Mouse (Mus musculus) small intestine, adult 2 months (tissue): Measurements from ENCODE around the gene Nlrp6. TPM values are rescaled to one million over a fixed set of nuclear protein-coding genes. Genes with fewer than 3 reads are reported as not detected.

Source experiments
- H3K27ac ChIP-seq: fragments of 200-500 bp; 2 replicates; pipeline ENCODE4 v1.5.1; 2012; ENCODE audit warnings: low read depth, low read length, control low read depth, inconsistent platforms; ENCODE audit not compliant: insufficient read depth
- H3K27me3 ChIP-seq: fragments of 200-500 bp; 2 replicates; pipeline ENCODE4 v1.6.1; 2012; ENCODE audit warnings: mild to moderate bottlenecking, moderate library complexity, low read length, inconsistent platforms; ENCODE audit not compliant: control insufficient read depth, insufficient read depth
- H3K36me3 ChIP-seq: fragments of 200-500 bp; 2 replicates; pipeline ENCODE4 v1.6.1; 2012; ENCODE audit warnings: mild to moderate bottlenecking, low read length, control low read depth, inconsistent platforms; ENCODE audit not compliant: control insufficient read depth, insufficient read depth
- H3K4me1 ChIP-seq: fragments of 200-500 bp; 2 replicates; pipeline ENCODE4 v1.6.1; 2012; ENCODE audit warnings: low read length, inconsistent platforms, mixed read lengths; ENCODE audit not compliant: control insufficient read depth, insufficient read depth, insufficient read length
- H3K4me3 ChIP-seq: fragments of 200-500 bp; 2 replicates; pipeline ENCODE4 v1.5.1; 2012; ENCODE audit warnings: low read depth, mild to moderate bottlenecking, control low read depth, inconsistent platforms, low read length, moderate library complexity
- CTCF ChIP-seq: fragments of 200-500 bp; IDR thresholded peaks from 2 replicates; pipeline ENCODE4 v1.5.1; 2012; ENCODE audit warnings: low read depth, mild to moderate bottlenecking, control low read depth, inconsistent platforms, low read length, moderate library complexity, mixed read lengths; ENCODE audit not compliant: insufficient replicate concordance, insufficient read length; ENCODE audit errors: extremely low read depth
- POLR2A ChIP-seq: fragments of 200-500 bp; IDR thresholded peaks from 2 replicates; pipeline ENCODE4 v1.6.1; 2012; ENCODE audit warnings: low read depth, mild to moderate bottlenecking, control low read depth, inconsistent platforms, low read length, moderate library complexity
- WGBS: fragments of 180-500 bp; shearing (Covaris S2); methylation state at CpG from one replicate; pipeline ENCODE4 v1.1.7; 2018; 5-methylcytosine and 5-hydroxymethylcytosine counted together
- polyA plus RNA-seq: library from polyadenylated mRNA; depleted of rRNA; stranded (reverse); fragments of >200 nt; gene quantifications from 2 replicates; pipeline ENCODE4 v1.2.3, GENCODE M21; 2012

The Nlrp6 gene
- polyA plus RNA-seq, 1 experiment: 110 TPM

- Histone ChIP-seq H3K27me3 (no peaks in the 10 kb centered on the region), H3K4me1 (peaks cover 11% of the 10 kb centered on the region), H3K4me3 (no peak overlapping the region), H3K36me3 (peaks cover 17% of the 10 kb centered on the region), H3K27ac (peak overlapping the region; percentile 24; the same call in 1 of the 2 replicates)
- 63% methylated on average over 7 of the region's 7 CpGs for WGBS
- TF ChIP-seq CTCF (no peak), POLR2A (no peak)
Measured at GRCm38 (mm10) chr7:140946980-140947379, 26.3 kb downstream of the Nlrp6 start.

- TF ChIP-seq CTCF (no peak), POLR2A (no peak)
- peaks cover 20% of the 10 kb centered on the region for H3K36me3 ChIP-seq
- H3K4me3 ChIP-seq: no peak overlapping the region
- no peaks in the 10 kb centered on the region for H3K27me3 ChIP-seq
- peaks cover 6% of the 10 kb centered on the region for H3K4me1 ChIP-seq
- H3K27ac ChIP-seq: no peak overlapping the region
- WGBS: 70% methylated on average over 8 of the region's 8 CpGs
Measured at GRCm38 (mm10) chr7:140948161-140948560, 27.5 kb downstream of the Nlrp6 start.

- Histone ChIP-seq H3K4me3 (no peak overlapping the region), H3K4me1 (peaks cover 10% of the 10 kb centered on the region), H3K27me3 (no peaks in the 10 kb centered on the region), H3K27ac (no peak overlapping the region), H3K36me3 (peaks cover 20% of the 10 kb centered on the region)
- no peak for TF ChIP-seq POLR2A
- TF ChIP-seq CTCF: no peak
- 82% methylated on average over 6 of the region's 6 CpGs for WGBS
Measured at GRCm38 (mm10) chr7:140949255-140949654, 28.6 kb downstream of the Nlrp6 start.

GRCm38 (mm10) chr7:140949824-140950530 is 29.3 kb downstream of the Nlrp6 start, which contains the start of gene Ifitm5:
Gene Ifitm5, minus strand, starts transcription at chr7:140950291.
- H3K27ac ChIP-seq: peak within 1 kb of the TSS; percentile 23; the same call in 1 of the 2 replicates
- H3K4me1 ChIP-seq: peaks cover 14% of the 10 kb centered on the region
- 76% methylated on average over 16 of the region's 16 CpGs for WGBS
- no peaks in the 10 kb centered on the region for H3K27me3 ChIP-seq
- H3K4me3 ChIP-seq: no peak within 1 kb of the TSS
- H3K36me3 ChIP-seq: peaks cover 20% of the 10 kb centered on the region
- TF ChIP-seq POLR2A: no peak
- no peak for TF ChIP-seq CTCF

- H3K4me3 ChIP-seq: no peak overlapping the region
- TF ChIP-seq CTCF (no peak), POLR2A (no peak)
- H3K27ac ChIP-seq: peak overlapping the region; percentile 23; the same call in 1 of the 2 replicates
- H3K36me3 ChIP-seq: peaks cover 12% of the 10 kb centered on the region
- H3K27me3 ChIP-seq: no peaks in the 10 kb centered on the region
- H3K4me1 ChIP-seq: peaks cover 14% of the 10 kb centered on the region
- WGBS: 43% methylated on average over 8 of the region's 8 CpGs
Measured at GRCm38 (mm10) chr7:140951051-140951450, 30.3 kb downstream of the Nlrp6 start.

- H3K4me1 ChIP-seq: peaks cover 14% of the 10 kb centered on the region
- H3K4me3 ChIP-seq: no peak overlapping the region
- no peaks in the 10 kb centered on the region for H3K27me3 ChIP-seq
- H3K36me3 ChIP-seq: peaks cover 11% of the 10 kb centered on the region; the same call in 1 of the 2 replicates
- WGBS: 59% methylated on average over 6 of the region's 6 CpGs
- H3K27ac ChIP-seq: no peak overlapping the region; the same call in 1 of the 2 replicates
- TF ChIP-seq POLR2A: no peak
- TF ChIP-seq CTCF: no peak
Measured at GRCm38 (mm10) chr7:140951765-140952164, 31.1 kb downstream of the Nlrp6 start.

- whole genome bisulfite sequencing: 74% methylated on average over 7 of the region's 7 CpGs
- no peaks in the 10 kb centered on the region for H3K27me3 ChIP-seq
- peaks cover 11% of the 10 kb centered on the region; the same call in 1 of the 2 replicates for H3K36me3 ChIP-seq
- H3K27ac ChIP-seq: 0 out of 2 replicates have a peak overlapping the region, but pooled peaks have one; percentile 21
- peaks cover 14% of the 10 kb centered on the region for H3K4me1 ChIP-seq
- H3K4me3 ChIP-seq: no peak overlapping the region
- no peak for TF ChIP-seq CTCF
- no peak for TF ChIP-seq POLR2A
Measured at GRCm38 (mm10) chr7:140952441-140952840, 31.7 kb downstream of the Nlrp6 start.
